Mouse (Mus musculus): Measurements from ENCODE around the gene Lgmn.

Gene Lgmn

GRCm38 (mm10) chr12:102387219-102387917, 52.2 kb downstream of the Lgmn start:
- DNase-seq: peak; percentile 84

DNA sequence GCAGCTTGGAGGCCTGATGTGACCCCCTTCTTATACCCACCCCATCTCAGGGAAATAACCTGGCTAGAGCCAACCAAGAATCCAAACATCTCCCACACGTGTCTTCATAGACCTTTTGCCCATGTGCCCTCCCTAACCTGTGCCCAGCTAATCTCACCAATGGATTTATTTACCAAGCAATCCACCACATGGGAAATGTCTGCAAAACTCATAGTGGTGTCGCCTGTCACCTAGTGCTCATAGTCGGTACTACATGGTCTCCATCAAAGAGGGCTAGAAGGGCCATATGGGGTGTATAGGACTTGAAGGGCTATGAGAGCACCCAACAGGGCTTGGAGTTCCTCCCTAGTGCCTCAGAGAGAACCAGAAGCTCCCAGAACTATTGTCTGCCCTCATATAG, 54.8 kb downstream of the Lgmn start:
- DNase-seq: peak; percentile 39

DNA sequence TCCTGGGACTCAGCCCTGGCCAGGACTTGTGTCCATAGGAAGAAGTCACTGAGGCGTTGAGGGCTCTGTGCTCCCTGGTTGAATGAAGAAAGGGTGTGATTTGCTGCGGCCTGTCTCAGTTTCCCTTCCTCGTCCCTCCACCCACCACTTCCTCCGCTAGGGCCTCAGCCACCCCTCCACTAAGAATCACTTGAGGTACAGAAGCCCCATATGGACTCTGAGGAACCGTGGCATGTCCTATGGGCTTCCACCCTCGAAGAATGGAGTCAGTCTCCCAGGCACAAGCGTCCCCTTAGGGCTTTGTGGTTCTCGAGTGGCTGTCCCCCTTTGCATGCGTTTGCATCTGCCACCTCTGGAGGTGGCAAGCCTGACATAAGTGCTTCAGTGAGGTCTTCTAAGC, 56.3 kb downstream of the Lgmn start:
- DNase-seq: no peak

DNA sequence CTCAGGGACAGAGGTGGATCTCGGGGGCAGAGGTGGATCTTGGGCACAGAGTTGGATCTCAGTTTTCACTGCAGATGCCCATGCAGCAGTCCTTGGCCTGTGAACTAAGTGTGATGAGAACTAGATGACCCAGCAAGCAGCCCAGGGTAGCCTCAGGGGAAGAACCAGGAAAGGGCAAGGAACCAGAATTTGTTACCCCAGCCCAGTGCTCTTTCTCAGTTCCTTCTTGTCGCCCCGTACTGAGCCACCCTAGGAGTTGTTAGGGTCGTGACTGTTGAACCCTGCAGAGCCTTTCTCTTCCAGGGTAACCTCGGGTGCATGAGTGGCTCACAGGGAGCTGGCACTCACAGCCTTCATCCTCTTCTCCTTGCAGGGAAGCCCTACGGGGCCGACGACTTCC, 57.4 kb downstream of the Lgmn start:
- DNase-seq: no peak

- DNase-seq: no peak
Observed at GRCm38 (mm10) chr12:102372322-102372721, 67.3 kb downstream of the Lgmn start.

DNA sequence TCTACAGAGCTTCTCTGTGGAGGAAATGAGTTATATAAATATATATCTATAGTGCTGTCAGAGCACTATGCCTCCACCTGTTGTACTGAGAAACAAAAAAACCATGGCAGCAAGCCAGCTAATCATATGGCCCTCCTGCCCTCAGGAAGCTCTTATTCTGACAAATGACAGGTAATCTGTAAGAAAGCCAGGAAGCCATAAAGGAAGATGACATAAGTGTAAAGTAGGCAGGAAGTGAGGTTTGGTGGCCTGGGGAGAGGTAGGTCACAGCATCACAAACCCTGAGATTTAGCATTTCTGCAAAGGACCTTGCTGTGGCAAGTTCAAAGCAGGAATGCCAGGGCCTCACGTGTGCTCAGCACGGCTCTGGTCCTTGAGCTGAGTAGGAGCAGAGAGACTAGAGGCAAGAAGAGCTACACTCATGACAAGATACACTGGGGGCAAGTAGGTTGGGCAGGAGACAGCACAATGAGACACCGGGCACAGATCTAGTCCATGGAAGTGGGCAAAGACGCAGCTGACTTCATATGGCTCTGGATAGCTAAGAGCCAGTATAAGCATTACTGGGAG, 68.6 kb downstream of the Lgmn start:
- DNase-seq: no peak

- DNase-seq: peak; percentile 13
Observed at GRCm38 (mm10) chr12:102369488-102370235, 70.0 kb downstream of the Lgmn start.

DNA sequence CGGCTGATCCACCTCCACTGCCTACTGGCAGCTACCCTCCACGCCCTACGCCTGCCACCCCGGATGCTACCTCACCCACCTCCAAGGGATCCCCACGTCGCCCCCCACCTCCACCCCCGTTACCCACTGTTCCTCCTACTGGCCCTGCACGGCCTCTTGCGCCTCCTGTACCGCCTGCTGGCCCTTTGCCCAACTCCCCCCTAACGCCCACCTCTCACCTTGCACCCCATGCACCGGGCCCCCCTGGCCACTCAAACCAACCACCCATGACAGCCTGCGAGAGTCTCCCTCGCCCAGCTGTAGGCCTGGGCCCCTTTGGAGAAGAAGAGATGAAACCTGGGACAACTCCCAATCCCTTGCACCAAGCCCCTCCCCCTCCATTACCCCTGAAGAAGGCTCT, 71.1 kb downstream of the Lgmn start:
- DNase-seq: no peak

GRCm38 (mm10) chr12:102368066-102368465, 71.5 kb downstream of the Lgmn start:
- peak; percentile 65 for DNase-seq

GRCm38 (mm10) chr12:102367075-102367474, 72.5 kb downstream of the Lgmn start:
- peak; percentile 35 for DNase-seq

GRCm38 (mm10) chr12:102366126-102366816, 73.3 kb downstream of the Lgmn start:
- no peak for DNase-seq

- no peak for DNase-seq
Observed at GRCm38 (mm10) chr12:102365016-102365415, 74.6 kb downstream of the Lgmn start.

GRCm38 (mm10) chr12:102361189-102362161, 78.1 kb downstream of the Lgmn start:
- DNase-seq: no peak

DNA sequence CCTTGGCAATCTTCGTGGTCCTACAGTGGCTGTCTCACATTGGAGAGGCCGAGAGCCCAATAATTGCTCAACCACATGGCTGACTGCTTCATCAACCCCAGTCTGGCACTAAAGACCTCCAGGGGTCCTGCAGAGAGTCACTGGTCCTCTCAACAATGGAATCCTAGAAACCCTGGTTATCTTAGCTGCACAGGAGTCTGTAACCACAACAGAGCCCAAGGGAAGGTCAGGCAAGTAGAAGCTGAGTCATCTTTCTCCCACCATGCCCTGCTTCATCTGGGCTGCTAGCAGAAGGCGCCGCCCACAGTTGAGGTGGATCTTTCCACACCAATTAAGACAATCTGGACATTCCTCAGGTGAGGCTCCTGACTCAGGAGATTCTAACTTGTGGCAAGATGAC, 80.2 kb downstream of the Lgmn start:
- DNase-seq: no peak

- no peak for DNase-seq
Observed at GRCm38 (mm10) chr12:102356781-102357180, 82.8 kb downstream of the Lgmn start.

- no peak for DNase-seq
Observed at GRCm38 (mm10) chr12:102355784-102356183, 83.8 kb downstream of the Lgmn start.

- peak; percentile 16 for DNase-seq
Observed at GRCm38 (mm10) chr12:102354126-102354984, 85.3 kb downstream of the Lgmn start.

- DNase-seq: no peak
Observed at GRCm38 (mm10) chr12:102350997-102351396, 88.6 kb downstream of the Lgmn start.

DNA sequence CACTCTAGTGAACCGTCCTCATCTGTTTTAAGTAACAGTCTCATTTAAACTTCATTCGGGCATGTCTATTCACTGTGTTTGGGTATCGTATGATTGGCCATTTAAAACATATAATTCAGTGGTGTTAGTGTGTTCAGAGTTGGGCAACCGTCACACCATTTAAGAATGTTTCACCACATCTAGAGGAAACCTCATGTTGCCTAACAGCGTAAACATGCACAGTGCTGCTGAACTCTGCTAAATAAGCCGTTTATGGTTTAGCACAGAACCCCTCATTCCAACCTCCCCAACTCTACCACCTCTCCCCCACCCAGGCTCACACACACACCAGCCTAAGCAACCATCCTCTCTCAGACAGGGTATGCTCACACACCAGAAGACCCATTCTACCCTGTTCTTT, 91.2 kb downstream of the Lgmn start:
- DNase-seq: no peak

DNA sequence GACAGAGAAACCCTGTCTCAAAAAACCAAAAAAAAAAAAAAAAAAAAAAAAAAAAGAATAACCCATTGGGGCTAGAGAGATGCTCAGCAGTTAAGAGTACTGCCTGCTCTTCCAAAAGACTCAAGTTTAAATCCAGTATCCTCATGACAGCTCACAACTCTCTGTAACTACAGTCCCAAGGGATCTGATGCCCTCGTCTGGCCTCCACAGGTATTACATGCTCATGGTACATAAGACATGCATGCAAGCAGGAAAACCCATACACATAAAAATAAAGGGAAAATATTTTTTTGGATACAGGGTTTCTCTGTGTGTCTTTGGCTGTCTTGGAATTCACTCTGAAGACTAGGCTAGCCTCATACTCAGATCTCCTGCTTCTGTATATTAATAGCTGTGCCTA, 93.1 kb downstream of the Lgmn start:
- DNase-seq: peak; percentile 76
